Mouse (Mus musculus) C2C12 (cell line): ENCODE measurements around the gene Zbtb21.

ENCODE experiments used
- CTCF ChIP-seq: IDR thresholded peaks from one replicate; pipeline ENCODE4 v1.5.1; 2011; ENCODE audit not compliant: control insufficient read depth, insufficient read depth, insufficient read length
- USF1 ChIP-seq: IDR thresholded peaks from one replicate; pipeline ENCODE4 v1.6.1; 2011; ENCODE audit warnings: low read depth, mild to moderate bottlenecking, control low read depth, moderate library complexity

GRCm38 (mm10) chr16:97907496-97907895 lies 54.9 kb downstream of the Zbtb21 start:
- TF ChIP-seq CTCF (no peak), USF1 (no peak)
